17 mouse cellular contexts compared by ENCODE assay signal in genomic region chr19:53251015-53251414, GRCm38 (mm10). TPM values are rescaled to one million over a fixed set of nuclear protein-coding genes. Genes with fewer than 3 reads are reported as not detected.
DNase-seq lines count a peak whose midpoint lies in the region; ATAC-seq lines count a peak whose summit lies in the region.
"Had no signal": no experiment of that assay in that cellular context is flagged by ENCODE, and none has a peak within 500 bp of the region (broad histone marks: within the 10 kb centered on the region; RNA-seq: fewer than 3 reads in every experiment).

No protein-coding gene starts in this region.

- peak overlapping the region; percentile 57; the same call in 1 of the 2 replicates for H3K27ac ChIP-seq in intestine, embryonic 16.5 days (ENCODE audit: low read length)
- H3K27ac ChIP-seq: embryonic facial prominence, embryonic 13.5 days; forebrain, embryonic 15.5 days; hindbrain, postnatal 0 days; limb, embryonic 15.5 days had no signal

- H3K27me3 ChIP-seq in intestine, embryonic 16.5 days (replicated peaks; ENCODE audit: control insufficient read depth, insufficient read depth, low read length), result no peaks in the 10 kb centered on the region
- H3K27me3 ChIP-seq in megakaryocyte, embryonic 14.5 days (replicated peaks), result peaks cover 9% of the 10 kb centered on the region
- H3K27me3 ChIP-seq: embryonic facial prominence, embryonic 13.5 days; forebrain, embryonic 15.5 days; limb, embryonic 15.5 days had no signal

- intact Hi-C loops in heart, postnatal 14 days (cut with DNase I), result no loop called here

- peaks cover 4% of the 10 kb centered on the region for H3K4me1 ChIP-seq in intestine, embryonic 16.5 days (ENCODE audit: control insufficient read depth, insufficient read depth, low read length)
- peaks cover 56% of the 10 kb centered on the region for H3K4me1 ChIP-seq in megakaryocyte, embryonic 14.5 days
- H3K4me1 ChIP-seq: forebrain, embryonic 15.5 days; limb, embryonic 15.5 days had no signal

- no peaks in the 10 kb centered on the region for H3K9me3 ChIP-seq in intestine, embryonic 16.5 days (ENCODE audit: control insufficient read depth, low read length)
- H3K9me3 ChIP-seq in megakaryocyte, embryonic 14.5 days, result peaks cover 4% of the 10 kb centered on the region
- H3K9me3 ChIP-seq: forebrain, embryonic 15.5 days; limb, embryonic 15.5 days had no signal

- H3K4me3 ChIP-seq in intestine, embryonic 16.5 days (ENCODE audit: low read length), result no peak overlapping the region
- peak overlapping the region; percentile 6 for H3K4me3 ChIP-seq in megakaryocyte, embryonic 14.5 days (replicated peaks)
- H3K4me3 ChIP-seq: embryonic facial prominence, embryonic 13.5 days; forebrain, embryonic 15.5 days; limb, embryonic 15.5 days had no signal

- H3K4me2 ChIP-seq in intestine, embryonic 16.5 days (ENCODE audit: low read depth, low read length), result no peak overlapping the region
- H3K4me2 ChIP-seq: embryonic facial prominence, embryonic 13.5 days; forebrain, embryonic 15.5 days; limb, embryonic 15.5 days had no signal

- no peaks in the 10 kb centered on the region for H3K36me3 ChIP-seq in intestine, embryonic 16.5 days (ENCODE audit: control insufficient read depth, insufficient read depth, low read length)
- H3K36me3 ChIP-seq in megakaryocyte, embryonic 14.5 days (replicated peaks; ENCODE audit: low read length), result peaks cover 54% of the 10 kb centered on the region
- H3K36me3 ChIP-seq: forebrain, embryonic 15.5 days had no signal

- peak; percentile 89 for DNase-seq in heart, adult 11 months
- no peak for DNase-seq in heart, postnatal 14 days
- no peak for DNase-seq in right cerebral cortex, adult 18-20 months
- DNase-seq in cerebellum, adult 18-20 months, result no peak
- no peak for DNase-seq in right cerebral cortex, postnatal 14 days
- DNase-seq: cerebellum, adult 9-10 months; heart, postnatal 4 days; kidney, postnatal 14 days; thymus, postnatal 36 days had no signal

- H3K9ac ChIP-seq in intestine, embryonic 16.5 days (ENCODE audit: low read depth, low read length), result no peak overlapping the region
- H3K9ac ChIP-seq: embryonic facial prominence, embryonic 13.5 days; forebrain, embryonic 15.5 days; limb, embryonic 15.5 days had no signal

- peak; percentile 40; the same call in 1 of the 2 replicates for ATAC-seq in common myeloid progenitor, adult 5-6 weeks (replicated peaks; ENCODE audit: low read depth, poor library complexity, severe bottlenecking)
- peak; percentile 83 for ATAC-seq in intestine, embryonic 16.5 days
- ATAC-seq: forebrain, embryonic 15.5 days; hindbrain, postnatal 0 days; midbrain, embryonic 16.5 days had no signal

- WGBS in intestine, embryonic 16.5 days, result 76% methylated on average over 7 of the region's 7 CpGs

RNA-seq across cellular contexts. Expression of gene Mxi1, which starts 59.3 kb away (rescaled TPM):
- total RNA-seq in heart, postnatal 14 days (2021), result 10 to 100 TPM; 37.0 to 40.7 TPM
- total RNA-seq in common myeloid progenitor, adult 5-6 weeks (2017), result 44.2 and 48.8 TPM in 2 replicates
- 10.3 and 12.9 TPM in 2 replicates for polyA plus RNA-seq in intestine, embryonic 16.5 days (2015; fragmentation: Nextera tagmentation; extraction: Ambion mirVana)
- polyA plus RNA-seq in megakaryocyte, embryonic 14.5 days (2012; ENCODE audit: insufficient read depth, low replicate concordance), result 32.9 and 41.2 TPM in 2 replicates
